Mouse (Mus musculus) ES-E14 (cell line): ENCODE data around the gene Gm11099. TPM values are rescaled to one million over a fixed set of nuclear protein-coding genes. Genes with fewer than 3 reads are reported as not detected.

Source experiments
- DNase-seq: peaks from one replicate; pipeline ENCODE4 v3.0.0-alpha.2; 2013; ENCODE audit warnings: low read depth, low spot score
- H3K27ac ChIP-seq: 2 replicates; pipeline ENCODE4 v1.5.1; 2012; ENCODE audit warnings: low read depth, mild to moderate bottlenecking, low read length, moderate library complexity, mixed read lengths; ENCODE audit not compliant: poor library complexity, insufficient read depth, severe bottlenecking
- H3K36me3 ChIP-seq: 2 replicates; pipeline ENCODE4 v1.6.1; 2012; ENCODE audit warnings: mild to moderate bottlenecking, low read length, moderate library complexity, mixed read lengths; ENCODE audit not compliant: control insufficient read depth, poor library complexity, insufficient read depth, severe bottlenecking
- H3K4me1 ChIP-seq, 2 experiments: fragments of 150-350 bp in 1 of 2; sonication (generic) in 1 of 2; 2 replicates each; pipeline ENCODE4 v1.6.1; 2012; ENCODE audit warnings: low read length in 2 of 2, mild to moderate bottlenecking in 1 of 2, mixed read lengths in 1 of 2; ENCODE audit not compliant: control insufficient read depth in 2 of 2, insufficient read depth in 2 of 2, poor library complexity in 1 of 2
- H3K4me3 ChIP-seq, 2 experiments: fragments of 150-350 bp in 1 of 2; sonication (generic) in 1 of 2; 2 replicates each; pipeline ENCODE4 v1.5.1; 2012; ENCODE audit warnings: low read length in 2 of 2, low read depth in 1 of 2, mild to moderate bottlenecking in 1 of 2, mixed read lengths in 1 of 2; ENCODE audit not compliant: insufficient read depth in 1 of 2, poor library complexity in 1 of 2, severe bottlenecking in 1 of 2
- H3K9ac ChIP-seq: 2 replicates; pipeline ENCODE4 v1.6.1; 2012; ENCODE audit warnings: low read depth, mild to moderate bottlenecking, low read length, mixed read lengths; ENCODE audit not compliant: poor library complexity, insufficient read depth, severe bottlenecking
- H3K9me3 ChIP-seq: fragments of 150-350 bp; sonication (generic); 2 replicates; pipeline ENCODE4 v1.6.1; 2012; ENCODE audit warnings: low read depth, mild to moderate bottlenecking, low read length; ENCODE audit not compliant: control insufficient read depth, insufficient read depth
- CHD2 ChIP-seq: IDR thresholded peaks from 2 replicates; pipeline ENCODE4 v1.6.1; 2014; ENCODE audit warnings: mild to moderate bottlenecking, low read depth, low read length, inconsistent platforms
- HCFC1 ChIP-seq: IDR thresholded peaks from 2 replicates; pipeline ENCODE4 v1.6.1; 2012; ENCODE audit warnings: low read length, inconsistent platforms, borderline replicate concordance; ENCODE audit not compliant: insufficient read depth
- MAFK ChIP-seq: IDR thresholded peaks from 2 replicates; pipeline ENCODE4 v1.6.1; 2014; ENCODE audit warnings: mild to moderate bottlenecking, low read depth, low read length, inconsistent platforms; ENCODE audit not compliant: insufficient read depth
- ZC3H11A ChIP-seq: IDR thresholded peaks from 2 replicates; pipeline ENCODE4 v1.6.1; 2012; ENCODE audit warnings: low read depth, mild to moderate bottlenecking, inconsistent platforms, low read length, borderline replicate concordance
- ZNF384 ChIP-seq: IDR thresholded peaks from 2 replicates; pipeline ENCODE4 v1.6.1; 2012; ENCODE audit warnings: low read depth, low read length, inconsistent platforms
- in situ Hi-C, 2 experiments: fragments of 600-800 bp; cut with MboI; formaldehyde crosslinking; loops; one replicate each; pipeline ENCODE4 v1.15.1; 2025; ENCODE audit warnings: low sequenced_read_pairs in 2 of 2, inconsistent platforms in 1 of 2; ENCODE audit not compliant: unreplicated experiment in 2 of 2
- total RNA-seq: library from RNA; depleted of rRNA; stranded (reverse); fragments of 300-350 nt; gene quantifications from 2 replicates; pipeline ENCODE4 v1.2.3, GENCODE M21; 2012

Gene Gm11099
- total RNA-seq, 1 experiment: not detected

- Histone ChIP-seq H3K4me3 (no peak overlapping the region), H3K36me3 (no peaks in the 10 kb centered on the region), H3K27ac (no peak overlapping the region), H3K9ac (no peak overlapping the region), H3K4me1 (no peaks in the 10 kb centered on the region), H3K9me3 (no peaks in the 10 kb centered on the region)
- DNase-seq: no peak
- in situ Hi-C loops: no loop called here
- TF ChIP-seq ZNF384 (no peak), CHD2 (no peak), ZC3H11A (no peak), MAFK (no peak), HCFC1 (no peak)
Measured at GRCm38 (mm10) chr2:58941361-58941760, 82.1 kb downstream of the Gm11099 start.

GRCm38 (mm10) chr2:58948796-58949195, 89.6 kb downstream of the Gm11099 start:
- no peaks in the 10 kb centered on the region for H3K9me3 ChIP-seq
- TF ChIP-seq CHD2: no peak
- H3K27ac ChIP-seq: no peak overlapping the region
- no peaks in the 10 kb centered on the region for H3K4me1 ChIP-seq
- in situ Hi-C loops: no loop called here
- no peaks in the 10 kb centered on the region for H3K36me3 ChIP-seq
- no peak for DNase-seq
- no peak overlapping the region for H3K9ac ChIP-seq
- no peak overlapping the region for H3K4me3 ChIP-seq

- H3K4me1 ChIP-seq: no peaks in the 10 kb centered on the region
- H3K27ac ChIP-seq: no peak overlapping the region
- no peak for DNase-seq
- no peak for TF ChIP-seq MAFK
- TF ChIP-seq ZC3H11A: no peak
- no peak for TF ChIP-seq ZNF384
- TF ChIP-seq CHD2: no peak
- no peak for TF ChIP-seq HCFC1
- H3K4me3 ChIP-seq: no peak overlapping the region
- H3K9ac ChIP-seq: no peak overlapping the region
- H3K9me3 ChIP-seq: no peaks in the 10 kb centered on the region
- in situ Hi-C loops: no loop called here
- no peaks in the 10 kb centered on the region for H3K36me3 ChIP-seq
Measured at GRCm38 (mm10) chr2:58952101-58952500, 92.9 kb downstream of the Gm11099 start.

- no peak overlapping the region for H3K4me3 ChIP-seq
- no peak overlapping the region for H3K9ac ChIP-seq
- DNase-seq: no peak
- TF ChIP-seq ZNF384 (no peak), MAFK (no peak), CHD2 (no peak), ZC3H11A (no peak), HCFC1 (no peak)
- H3K36me3 ChIP-seq: no peaks in the 10 kb centered on the region
- H3K9me3 ChIP-seq: no peaks in the 10 kb centered on the region
- no peak overlapping the region for H3K27ac ChIP-seq
- in situ Hi-C loops: no loop called here
- H3K4me1 ChIP-seq: no peaks in the 10 kb centered on the region
Measured at GRCm38 (mm10) chr2:58956351-58956750, 97.1 kb downstream of the Gm11099 start.

- no peaks in the 10 kb centered on the region for H3K36me3 ChIP-seq
Measured at GRCm38 (mm10) chr2:58956770-58957300, 97.6 kb downstream of the Gm11099 start.

More at GRCm38 (mm10) chr2:58956770-58957300, 97.6 kb downstream of the Gm11099 start:
- no peak for DNase-seq
- no peak overlapping the region for H3K9ac ChIP-seq
- H3K9me3 ChIP-seq: no peaks in the 10 kb centered on the region
- no peak overlapping the region for H3K27ac ChIP-seq
- H3K4me1 ChIP-seq: no peaks in the 10 kb centered on the region
- no peak overlapping the region for H3K4me3 ChIP-seq
- TF ChIP-seq ZC3H11A: no peak
- no peak for TF ChIP-seq MAFK
- no peak for TF ChIP-seq HCFC1
- no peak for TF ChIP-seq ZNF384
- no peak for TF ChIP-seq CHD2
- in situ Hi-C loops: no loop called here
